Mouse (Mus musculus) mouse embryonic stem cell (cell line): Measurements from ENCODE around the gene Rhbdl1.
"Not testable (repeated sequence)": the region's sequence is repeated elsewhere in the genome, so short reads cannot be mapped to it uniquely, and the experiment has no call there.

Source experiments
- in situ Hi-C, 2 experiments: fragments of 300-500 bp; cut with MboI; formaldehyde crosslinking; loops; 1 replicate in 1 of 2; 3 replicates in 1 of 2; pipeline ENCODE4 v1.14.3; 2019 to 2020; ENCODE audit warnings: low sequenced_read_pairs in 2 of 2, low pct_unique_long_range_greater_than_20kb in 1 of 2, mixed read lengths in 1 of 2; ENCODE audit not compliant: unreplicated experiment in 1 of 2

The Rhbdl1 gene

DNA sequence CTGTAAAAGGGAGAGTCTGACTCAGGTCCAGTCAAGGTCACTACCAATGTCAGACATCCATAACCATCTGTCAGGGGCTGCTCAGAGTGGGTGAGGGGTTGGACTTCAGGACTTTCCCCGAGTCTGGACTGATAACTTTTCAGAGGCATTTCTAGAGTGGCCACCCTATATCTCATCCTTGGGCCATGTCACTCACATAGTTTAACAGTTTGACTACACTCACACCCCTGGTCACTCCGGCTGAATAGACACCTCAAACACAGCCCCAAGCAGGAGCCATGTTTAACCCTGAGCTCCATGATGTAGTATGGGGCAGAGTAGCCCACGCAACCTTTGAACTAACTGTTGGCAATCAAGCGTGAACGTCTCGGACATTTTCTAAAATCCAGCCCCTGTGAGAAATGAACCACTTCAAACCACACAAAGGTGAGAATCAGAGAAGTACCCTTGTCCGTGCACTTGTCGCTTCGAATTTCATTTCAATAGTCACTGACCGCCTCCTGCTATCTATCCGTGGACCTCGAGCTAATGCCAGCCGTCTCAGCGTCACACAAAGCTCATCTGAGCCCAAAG, 37.1 kb upstream of the Rhbdl1 start:
- in situ Hi-C loops, result no loop called here

DNA sequence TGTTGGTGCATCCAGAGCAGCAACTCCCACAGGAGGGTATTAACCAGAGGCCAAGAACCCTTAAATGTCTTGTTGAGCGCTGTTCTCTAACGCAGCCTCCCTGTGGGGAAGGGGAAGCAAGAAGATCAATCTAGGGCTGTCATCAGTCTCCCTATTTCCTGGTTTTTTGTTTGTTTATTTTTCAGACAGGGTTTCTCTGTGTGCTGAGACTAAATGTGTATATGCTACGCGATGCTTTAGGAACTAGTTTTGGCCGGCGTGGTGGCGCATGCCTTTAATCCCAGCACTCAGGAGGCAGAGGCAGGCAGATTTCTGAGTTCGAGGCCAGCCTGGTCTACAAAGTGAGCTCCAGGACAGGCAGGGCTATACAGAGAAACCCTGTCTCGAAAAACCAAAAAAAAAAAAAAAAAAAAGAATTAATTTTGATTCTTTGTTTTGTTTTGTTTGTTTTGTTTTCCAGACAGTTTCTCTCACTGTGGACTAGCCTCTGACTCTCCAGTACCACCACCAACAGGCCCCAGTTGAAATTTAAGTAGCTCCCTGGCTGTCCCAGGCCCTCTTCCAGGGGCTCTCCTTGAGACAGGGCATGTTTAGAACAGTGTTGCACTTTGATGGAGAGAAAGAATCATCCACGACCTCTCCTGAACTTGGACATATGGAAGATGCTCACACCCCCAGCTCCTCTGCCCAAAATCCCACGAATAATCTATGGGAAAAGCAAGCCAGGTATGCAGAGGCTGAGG, 36.5 kb upstream of the Rhbdl1 start:
- in situ Hi-C loops, result no loop called here

DNA sequence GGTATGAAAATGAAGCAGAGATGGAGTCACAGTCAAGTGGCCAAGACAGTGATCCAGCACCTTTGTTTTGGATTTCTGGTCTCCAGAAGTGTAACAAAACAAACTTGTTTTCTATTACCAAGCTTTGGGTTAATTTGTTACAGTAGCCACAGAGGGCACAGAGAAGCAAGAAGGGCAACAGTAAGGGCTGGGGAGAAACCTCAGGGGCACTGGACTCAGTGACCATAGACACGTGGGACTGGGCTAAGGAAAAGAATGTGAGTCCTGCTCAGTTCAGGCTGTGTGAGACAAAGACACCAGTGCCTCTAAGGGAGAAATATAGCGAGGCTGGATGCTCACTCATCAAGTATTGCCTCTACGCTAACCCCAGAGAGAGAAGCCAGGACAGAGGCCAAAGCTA, 35.6 kb upstream of the Rhbdl1 start:
- in situ Hi-C loops, result no loop called here

DNA sequence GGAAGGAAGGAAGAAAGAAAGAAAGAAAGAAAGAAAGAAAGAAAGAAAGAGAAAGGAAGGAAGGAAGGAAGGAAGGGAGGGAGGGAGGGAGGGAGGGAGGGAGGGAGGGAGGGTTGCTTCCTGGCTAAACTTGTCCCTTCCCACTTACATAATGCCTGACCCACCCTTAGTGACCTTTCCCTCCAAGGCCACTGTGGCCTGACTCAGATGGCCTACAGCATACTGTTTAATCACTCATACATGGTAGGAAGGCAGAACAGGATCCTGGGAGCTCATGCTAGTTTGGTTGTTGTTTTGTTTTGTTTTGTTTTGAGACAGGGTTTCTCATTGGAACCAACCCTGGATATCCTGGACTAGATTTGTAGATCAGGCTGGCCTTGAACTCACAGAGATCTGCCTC, 34.5 kb upstream of the Rhbdl1 start:
- in situ Hi-C loops, result not testable (repeated sequence)

DNA sequence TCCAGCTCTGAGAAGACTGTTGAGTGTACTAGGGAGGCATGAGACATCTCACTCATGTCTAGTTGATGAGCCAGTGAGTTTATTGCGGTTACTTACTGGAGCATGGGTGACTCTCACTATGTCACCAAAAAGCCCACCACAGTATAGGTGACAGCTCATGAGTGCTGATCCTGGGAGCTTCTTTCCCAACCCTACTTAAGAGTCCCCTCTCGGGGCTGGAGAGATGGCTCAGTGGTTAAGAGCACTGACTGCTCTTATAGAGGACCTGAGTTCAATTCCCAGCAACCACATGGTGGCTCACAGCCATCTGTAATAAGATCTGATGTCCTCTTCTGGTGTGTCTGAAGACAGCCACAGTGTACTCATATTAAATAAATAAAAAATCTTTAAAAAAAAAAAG, 32.9 kb upstream of the Rhbdl1 start:
- in situ Hi-C loops, result no loop called here

DNA sequence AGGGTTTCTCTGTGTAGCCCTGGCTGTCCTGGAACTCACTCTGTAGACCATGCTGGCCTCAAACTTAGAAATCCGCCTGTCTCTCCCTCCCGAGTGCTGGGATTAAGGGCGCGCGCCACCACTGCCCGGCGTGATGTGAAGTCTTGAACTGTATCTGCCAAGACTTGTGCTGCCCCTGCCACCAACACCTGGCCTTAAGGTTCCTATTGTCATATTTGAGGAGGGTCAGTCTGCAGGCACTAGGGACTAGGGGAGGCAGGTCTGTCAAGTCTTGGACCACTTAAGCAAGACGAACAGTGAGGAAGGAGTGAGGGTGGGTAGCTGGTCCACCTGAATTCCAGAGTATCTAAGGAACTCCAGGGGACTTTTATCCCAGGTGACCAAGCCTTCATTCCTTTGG, 32.4 kb upstream of the Rhbdl1 start:
- in situ Hi-C loops, result no loop called here

DNA sequence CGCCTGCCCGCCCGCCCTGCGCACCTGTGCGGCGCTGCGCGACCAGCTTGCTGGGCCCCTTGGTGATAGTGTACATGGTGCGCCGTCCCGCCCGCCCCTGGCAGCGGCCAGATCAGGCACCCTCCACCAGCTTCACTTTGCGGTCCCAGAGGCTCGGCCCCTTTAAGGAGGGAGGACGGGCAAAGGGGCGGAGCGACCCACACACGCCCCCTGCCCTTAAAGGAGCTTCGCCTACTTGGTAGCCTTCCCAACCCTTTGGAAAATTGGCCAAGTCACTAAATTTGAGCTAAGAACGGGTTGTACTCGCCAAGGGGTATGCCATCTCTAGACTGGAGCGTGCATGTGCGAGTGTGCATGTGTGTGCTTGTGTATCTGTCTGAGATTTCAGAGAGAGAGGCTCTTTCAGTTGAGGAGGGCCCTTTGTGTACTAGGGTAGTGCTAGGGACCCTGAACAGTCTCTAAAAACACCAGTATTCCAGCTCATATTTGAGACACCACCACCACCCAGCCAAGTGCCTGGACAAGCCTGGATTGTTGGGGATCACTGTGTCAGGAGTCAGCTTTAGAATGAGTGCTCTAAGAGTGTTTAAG, 31.6 kb upstream of the Rhbdl1 start, which contains the start of gene Mcrip2:
Gene Mcrip2, minus strand, starts transcription at position 164 of the 591 bp plus-strand sequence.
- in situ Hi-C loops, result no loop called here

DNA sequence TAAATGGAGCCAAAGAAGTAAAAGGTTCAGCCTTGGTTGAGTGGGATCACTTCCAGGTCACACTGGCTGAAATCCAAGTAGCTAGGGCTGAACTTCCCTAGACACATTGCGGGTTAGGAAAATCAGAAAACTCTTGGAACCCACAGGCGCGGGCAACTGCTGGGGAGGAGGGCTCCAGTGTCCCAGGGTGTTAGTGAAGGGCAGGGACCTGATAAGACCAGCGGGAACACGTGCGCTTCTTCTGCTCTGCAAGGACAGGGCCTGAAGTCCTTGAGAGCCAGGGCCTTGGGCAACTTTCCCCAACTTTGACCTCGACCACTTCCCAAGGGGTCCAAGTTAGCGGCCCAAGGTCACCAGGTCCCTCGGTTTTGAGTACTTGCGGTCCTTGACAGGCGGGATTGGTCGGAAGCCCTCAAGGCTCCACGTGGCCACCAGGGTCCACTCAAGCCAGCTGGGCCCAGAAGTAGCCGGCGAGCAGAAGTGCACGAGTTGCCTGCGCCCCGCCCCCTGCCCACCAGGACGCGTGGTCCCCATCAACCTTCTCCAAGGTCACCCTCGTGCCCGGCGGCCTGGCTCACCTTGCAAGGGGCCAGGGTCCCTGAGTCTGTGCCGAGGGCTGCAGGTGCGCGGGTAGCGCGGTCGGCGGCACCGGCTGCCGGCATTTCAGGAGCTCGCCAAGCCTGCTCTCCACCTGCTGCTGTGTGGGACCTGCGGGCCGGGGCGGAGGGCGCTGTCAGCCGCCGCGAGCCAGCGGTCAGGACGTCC, 30.9 kb upstream of the Rhbdl1 start:
- in situ Hi-C loops, result no loop called here

DNA sequence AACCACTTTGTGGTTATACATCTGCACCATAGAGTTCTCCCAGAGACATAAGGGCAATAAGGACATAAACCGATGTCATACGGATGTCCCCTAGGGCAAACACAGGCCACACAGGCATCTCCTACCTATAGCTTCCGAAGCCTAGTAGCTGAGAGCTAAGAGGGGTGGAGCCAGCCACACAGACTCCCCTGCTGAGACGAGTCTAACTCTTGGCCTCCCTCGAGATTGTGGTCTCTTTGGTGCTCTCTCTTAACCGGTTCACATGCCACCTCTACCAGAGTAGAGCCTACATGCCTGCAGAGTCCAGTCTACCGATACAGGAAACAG, 30.4 kb upstream of the Rhbdl1 start:
- in situ Hi-C loops, result no loop called here

DNA sequence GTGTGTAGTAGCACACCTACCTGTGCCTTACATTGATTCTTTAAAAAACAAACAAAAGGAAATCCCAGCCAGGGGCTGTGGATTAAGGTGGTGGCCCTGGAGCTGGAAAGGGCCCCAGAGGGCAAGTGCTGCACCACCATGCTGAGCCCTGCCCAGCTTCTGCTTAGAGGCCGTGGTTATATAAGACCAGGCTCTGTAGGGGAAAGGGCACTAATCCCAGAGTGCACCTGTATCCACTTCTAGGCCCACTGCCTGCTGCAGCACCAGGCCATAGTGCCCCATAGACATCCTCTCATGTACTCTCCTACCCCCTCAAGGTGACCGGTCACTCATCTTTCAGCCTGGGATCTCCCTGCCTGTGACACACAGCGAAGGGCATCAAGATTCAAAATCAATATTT, 29.1 kb upstream of the Rhbdl1 start:
- in situ Hi-C loops, result no loop called here

DNA sequence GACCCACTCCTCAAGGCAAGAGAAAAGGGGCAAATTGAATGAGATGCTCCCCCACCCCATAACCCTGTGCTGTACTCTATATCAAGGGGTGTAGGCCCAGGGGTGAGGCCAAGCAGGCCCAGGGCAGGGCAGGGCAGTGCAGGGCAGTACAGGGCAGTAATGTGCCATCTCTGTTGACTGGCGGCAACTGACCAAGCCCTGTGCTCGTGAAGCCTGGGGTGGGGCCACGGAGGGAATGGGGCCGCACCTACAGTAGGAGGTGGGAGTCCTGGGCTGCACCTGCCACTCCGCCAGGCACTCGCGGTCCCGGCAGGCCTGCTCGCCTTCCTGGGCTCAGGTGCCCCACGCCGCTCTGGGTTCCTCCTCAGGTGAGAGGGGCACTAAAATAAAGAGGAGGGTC, 28.2 kb upstream of the Rhbdl1 start:
- in situ Hi-C loops, result no loop called here

DNA sequence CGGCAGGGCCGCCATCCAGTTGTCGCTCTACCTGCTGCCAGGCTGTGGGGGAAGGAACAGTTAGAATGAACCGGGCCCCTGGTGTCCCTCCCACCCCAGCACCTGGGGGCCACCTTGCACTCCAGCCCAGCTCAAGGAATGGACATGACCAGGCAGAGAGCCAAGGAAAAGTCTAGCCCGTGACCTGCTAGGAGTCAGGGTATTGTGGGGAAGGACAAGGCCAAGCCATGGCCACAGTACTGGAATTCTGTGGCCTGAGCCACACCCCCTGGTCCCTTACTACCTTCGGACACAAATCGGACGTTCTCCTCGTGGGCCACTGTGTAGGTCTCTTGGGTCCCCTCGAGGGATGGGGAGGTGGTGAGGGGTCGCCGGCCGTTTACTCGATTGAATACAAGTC, 27.2 kb upstream of the Rhbdl1 start:
- in situ Hi-C loops, result no loop called here

DNA sequence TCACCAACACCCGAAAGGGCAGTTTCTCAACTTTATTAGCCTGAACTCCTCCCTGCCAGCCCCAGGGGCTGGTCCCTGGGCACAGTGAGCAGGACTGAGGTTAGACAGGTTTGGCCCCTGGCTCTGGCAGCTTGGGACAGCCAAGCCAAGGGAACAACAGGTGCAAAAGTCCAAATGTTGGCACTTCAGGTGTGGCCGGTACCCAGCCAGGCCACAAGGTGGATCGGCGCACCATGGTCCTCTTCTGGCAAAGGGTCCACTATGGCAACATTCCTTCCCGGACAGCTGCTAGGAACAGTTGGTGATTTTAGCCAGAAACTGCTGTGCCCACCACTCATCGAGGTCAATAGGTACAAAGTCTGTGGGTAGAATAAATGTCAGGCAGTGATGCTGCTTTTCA, 26.6 kb upstream of the Rhbdl1 start:
- in situ Hi-C loops, result no loop called here

DNA sequence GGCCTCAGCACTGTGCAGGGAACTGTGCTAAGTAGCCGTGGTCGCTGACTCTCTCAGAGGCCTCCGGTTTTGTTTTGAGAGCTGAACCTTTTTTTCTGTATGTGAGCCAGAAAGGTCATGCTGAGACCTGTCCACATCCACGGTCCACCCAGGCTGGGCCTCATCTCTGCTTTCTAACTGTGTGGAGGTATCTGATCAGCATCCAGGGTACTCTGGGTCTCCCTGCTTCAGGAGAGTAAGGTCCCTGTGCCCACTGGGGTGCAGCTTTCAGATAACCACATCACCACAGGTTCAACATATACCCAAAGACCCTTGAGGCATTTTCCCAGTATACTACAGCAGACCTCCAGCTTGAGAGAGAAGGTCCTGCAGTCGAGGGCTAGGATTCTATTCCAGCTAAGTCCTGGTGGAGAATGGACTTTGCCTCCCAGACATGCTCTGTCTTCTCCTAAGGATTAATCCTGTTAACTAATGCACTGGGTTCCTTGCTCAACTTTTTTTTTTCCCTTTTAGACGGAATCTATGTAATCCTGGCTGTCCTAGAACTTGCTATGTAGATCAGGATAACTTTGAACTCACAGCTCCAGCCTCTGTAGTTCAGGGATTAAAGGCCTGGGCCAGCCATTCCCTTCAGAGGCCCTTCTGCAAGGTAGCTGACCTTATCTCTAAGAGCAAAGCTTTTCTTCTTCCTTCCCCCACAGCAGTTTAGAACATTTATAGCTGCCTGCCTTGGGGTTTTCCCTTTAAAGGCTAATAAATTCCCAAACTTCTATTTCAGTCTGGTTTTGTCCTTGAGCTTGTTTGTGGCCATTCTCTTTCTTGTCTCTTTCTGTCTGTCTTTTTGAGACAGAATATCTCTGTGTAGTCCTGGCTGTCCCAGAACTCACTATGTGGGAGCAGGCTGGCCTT, 24.9 kb upstream of the Rhbdl1 start:
- in situ Hi-C loops, result no loop called here

DNA sequence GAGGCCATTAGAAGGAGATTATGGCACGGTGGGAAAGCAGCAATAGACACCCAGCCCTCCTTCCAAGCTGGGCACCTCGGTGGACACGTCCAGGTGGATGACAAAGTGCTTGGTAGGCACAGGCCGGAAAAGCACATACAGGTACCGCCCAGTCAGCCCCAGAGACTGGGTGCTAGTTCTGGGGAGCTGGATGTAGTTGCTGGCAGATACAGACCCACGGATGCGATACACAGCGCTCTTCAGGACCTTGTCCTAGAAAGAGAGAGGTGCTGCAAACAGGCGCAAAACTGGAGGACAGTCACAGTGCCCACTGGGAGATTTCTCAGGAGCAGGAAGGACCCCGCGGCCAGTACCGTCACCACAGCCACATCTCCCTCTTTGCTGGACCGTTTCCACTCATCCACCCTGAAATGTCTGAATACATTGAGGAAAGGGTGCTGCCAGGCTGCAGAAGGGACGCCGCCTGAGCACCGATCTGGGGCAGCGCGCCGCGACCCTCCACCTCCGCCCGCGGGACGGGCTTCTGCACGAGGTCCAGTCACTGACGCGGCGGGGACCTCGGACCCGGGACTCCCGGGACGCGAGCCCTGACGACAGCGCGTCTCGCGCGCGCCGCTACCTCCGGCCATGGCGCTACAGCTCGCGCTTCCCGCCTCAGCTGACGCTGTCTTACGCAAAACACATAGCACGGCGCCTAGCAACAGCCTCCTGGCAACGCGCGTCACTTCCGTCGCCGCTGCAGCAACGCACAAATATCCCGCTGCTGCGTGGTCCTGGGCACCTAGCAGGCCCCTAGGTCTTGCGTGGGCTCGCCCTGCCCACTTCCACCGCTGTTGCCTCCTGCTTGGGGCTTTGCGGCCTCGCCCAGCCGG, 24.0 kb upstream of the Rhbdl1 start, which contains the start of gene Wdr90:
Gene Wdr90, minus strand, starts transcription at position 670 of the 872 bp plus-strand sequence.
- in situ Hi-C loops, result no loop called here

DNA sequence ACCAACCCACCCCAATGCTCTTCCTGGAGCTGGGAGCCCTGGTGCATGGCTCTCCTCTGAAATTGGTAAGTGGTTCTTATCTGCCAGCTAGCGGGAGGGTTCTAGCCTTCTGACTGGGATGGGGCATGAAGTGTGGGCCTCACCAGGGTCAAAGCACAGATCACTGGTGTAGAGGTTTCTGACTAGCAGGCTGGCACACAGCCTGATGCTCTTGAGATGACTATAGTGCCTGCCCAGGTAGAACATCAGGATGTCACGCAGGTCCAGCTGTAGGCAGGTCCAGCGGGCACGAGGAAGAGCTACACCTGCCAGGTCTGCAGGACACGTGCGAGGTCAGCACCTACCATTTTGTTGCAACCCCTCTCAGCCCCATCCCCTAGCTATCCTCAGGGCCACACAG, 23.1 kb upstream of the Rhbdl1 start:
- in situ Hi-C loops, result no loop called here

DNA sequence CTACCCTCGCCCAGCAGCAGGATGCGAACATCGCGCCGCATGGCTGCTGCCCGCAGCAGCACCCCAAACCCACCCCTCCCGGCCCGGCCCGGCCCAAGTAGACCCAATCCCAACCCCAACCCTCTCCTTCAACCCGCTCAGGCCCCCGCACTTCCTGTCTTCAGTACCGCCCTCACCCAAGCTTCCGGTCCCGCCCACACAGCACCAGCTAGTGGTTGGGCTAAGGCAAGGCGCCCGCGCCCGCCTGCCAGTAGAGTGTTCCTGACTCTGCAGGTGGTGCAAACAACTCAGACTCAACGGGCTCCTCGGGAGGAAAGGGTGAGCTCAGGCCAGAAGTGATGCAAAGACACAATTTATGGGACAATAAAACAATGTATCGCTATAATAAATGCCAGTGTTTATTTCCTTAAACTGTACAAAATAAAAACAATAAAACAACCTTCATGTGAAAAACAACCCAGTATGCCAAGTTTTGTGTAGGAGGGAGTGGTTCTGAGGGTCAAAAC, 7.4 kb upstream of the Rhbdl1 start, which contains the start of gene Rhot2:
Gene Rhot2, minus strand, starts transcription at position 456 of the 506 bp plus-strand sequence.
- in situ Hi-C loops, result no loop called here
